Mouse (Mus musculus): ENCODE data around the gene Pdgfa.

DNA sequence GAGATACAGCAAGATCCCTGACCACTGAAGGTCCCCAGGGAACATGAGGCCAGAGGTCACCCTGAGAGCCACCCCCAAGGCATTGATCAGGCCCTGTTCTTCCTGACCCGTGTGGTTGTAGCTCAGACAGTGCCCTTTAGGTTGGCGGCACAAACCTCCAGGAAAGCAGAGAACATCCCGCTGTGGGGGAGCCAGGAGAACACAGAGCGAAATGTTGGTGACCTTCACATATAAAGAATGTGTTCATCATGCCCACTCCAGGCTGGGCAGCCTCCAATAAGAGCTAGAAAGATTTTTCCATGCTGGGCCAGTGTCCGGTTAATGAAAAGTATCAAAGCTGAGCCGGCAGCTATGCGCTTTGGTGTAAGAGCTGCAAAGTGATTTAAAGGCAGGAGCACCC, 43.2 kb downstream of the Pdgfa start:
- no peak for TF ChIP-seq POLR2A (IDR thresholded peaks at IDR 0.05; ENCODE audit: borderline replicate concordance, extremely low read depth, insufficient read depth, insufficient read length, poor library complexity, severe bottlenecking)
- no peak for TF ChIP-seq CTCF (IDR thresholded peaks at IDR 0.05; ENCODE audit: borderline replicate concordance, extremely low read depth, insufficient read depth, insufficient read length)

Measured in brain, embryonic 14.5 days (tissue).